Mouse (Mus musculus) MEL (cell line): Measurements from ENCODE around the gene Fam114a1. TPM values are rescaled to one million over a fixed set of nuclear protein-coding genes. Genes with fewer than 3 reads are reported as not detected.

Source experiments
- DNase-seq: peaks from one replicate; pipeline ENCODE4 v3.0.0; 2011; ENCODE audit warnings: low read depth, low spot score
- H3K27ac ChIP-seq: 2 replicates; pipeline ENCODE4 v1.5.1; 2012; ENCODE audit warnings: low read depth, mild to moderate bottlenecking, control low read depth, low read length, moderate library complexity; ENCODE audit not compliant: control insufficient read depth
- H3K27me3 ChIP-seq, 2 experiments: fragments of 150-350 bp in 1 of 2; sonication (generic) in 1 of 2; 2 replicates each; pipeline ENCODE4 v1.6.1; 2012; ENCODE audit warnings: low read length in 2 of 2, mild to moderate bottlenecking in 2 of 2, improper control_type of control experiment in 1 of 2, moderate library complexity in 1 of 2; ENCODE audit not compliant: insufficient read depth in 2 of 2, control insufficient read depth in 1 of 2
- H3K36me3 ChIP-seq, 2 experiments: 2 replicates each; pipeline ENCODE4 v1.6.1; 2012 to 2014; ENCODE audit warnings: low read length in 2 of 2, improper control_type of control experiment in 1 of 2, inconsistent platforms in 1 of 2, mild to moderate bottlenecking in 1 of 2; ENCODE audit not compliant: insufficient read depth in 2 of 2, control insufficient read depth in 1 of 2
- H3K4me1 ChIP-seq, 2 experiments: fragments of 150-350 bp in 1 of 2; sonication (generic) in 1 of 2; 2 replicates each; pipeline ENCODE4 v1.6.1; 2012; ENCODE audit warnings: low read length in 2 of 2, improper control_type of control experiment in 1 of 2, mild to moderate bottlenecking in 1 of 2; ENCODE audit not compliant: insufficient read depth in 2 of 2, control insufficient read depth in 1 of 2
- H3K4me3 ChIP-seq, 2 experiments: fragments of 150-350 bp in 1 of 2; sonication (generic) in 1 of 2; 2 replicates each; pipeline ENCODE4 v1.5.1; 2012; ENCODE audit warnings: low read depth in 2 of 2, low read length in 2 of 2, mild to moderate bottlenecking in 2 of 2, moderate library complexity in 2 of 2, control low read depth in 1 of 2, improper control_type of control experiment in 1 of 2; ENCODE audit not compliant: control insufficient read depth in 1 of 2, insufficient read depth in 1 of 2
- H3K79me2 ChIP-seq: 2 replicates; pipeline ENCODE4 v1.6.1; 2012; ENCODE audit warnings: mild to moderate bottlenecking, low read length, moderate library complexity; ENCODE audit not compliant: control insufficient read depth, poor library complexity, insufficient read depth
- H3K9ac ChIP-seq: 2 replicates; pipeline ENCODE4 v1.6.1; 2012; ENCODE audit warnings: low read depth, mild to moderate bottlenecking, control low read depth, low read length, moderate library complexity; ENCODE audit not compliant: control insufficient read depth, poor library complexity, severe bottlenecking
- H3K9me3 ChIP-seq: fragments of 150-350 bp; sonication (generic); replicated peaks from 2 replicates; pipeline ENCODE4 v1.6.1; 2012; ENCODE audit warnings: mild to moderate bottlenecking, low read length, improper control_type of control experiment, moderate library complexity; ENCODE audit not compliant: insufficient read depth
- BHLHE40 ChIP-seq: IDR thresholded peaks from 2 replicates; pipeline ENCODE4 v1.6.1; 2012; ENCODE audit warnings: low read depth, mild to moderate bottlenecking, inconsistent platforms, low read length, improper control_type of control experiment, borderline replicate concordance
- EP300 ChIP-seq, 2 experiments: IDR thresholded peaks; 2 replicates each; pipeline ENCODE4 v1.6.1; 2011; ENCODE audit warnings: improper control_type of control experiment in 2 of 2, low read length in 2 of 2, low read depth in 1 of 2, mild to moderate bottlenecking in 1 of 2
- GATA1 ChIP-seq: IDR thresholded peaks from 2 replicates; pipeline ENCODE4 v1.6.1; 2011; ENCODE audit warnings: low read depth, low read length, improper control_type of control experiment
- KAT2A ChIP-seq: conservative IDR thresholded peaks from 2 replicates; pipeline ENCODE4 v1.6.1; 2012; ENCODE audit warnings: low read depth, low read length, improper control_type of control experiment, inconsistent platforms
- MYB ChIP-seq: IDR thresholded peaks from 2 replicates; pipeline ENCODE4 v1.6.1; 2011; ENCODE audit warnings: mild to moderate bottlenecking, low read depth, low read length, improper control_type of control experiment
- NRF1 ChIP-seq: IDR thresholded peaks from 2 replicates; pipeline ENCODE4 v1.6.1; 2014; ENCODE audit warnings: low read depth, mild to moderate bottlenecking, inconsistent platforms, low read length, improper control_type of control experiment, moderate library complexity; ENCODE audit not compliant: poor library complexity, insufficient read depth, severe bottlenecking
- POLR2AphosphoS5 ChIP-seq: IDR thresholded peaks from 2 replicates; pipeline ENCODE4 v1.6.1; 2012; ENCODE audit warnings: low read depth, borderline replicate concordance, mild to moderate bottlenecking, inconsistent platforms, low read length, moderate library complexity, mixed read lengths
- RCOR1 ChIP-seq: IDR thresholded peaks from 2 replicates; pipeline ENCODE4 v1.6.1; 2012; ENCODE audit warnings: low read depth, mild to moderate bottlenecking, inconsistent platforms, low read length, improper control_type of control experiment
- SMC3 ChIP-seq: IDR thresholded peaks from 2 replicates; pipeline ENCODE4 v1.6.1; 2011; ENCODE audit warnings: low read depth, low read length, improper control_type of control experiment
- USF1 ChIP-seq: IDR thresholded peaks from 2 replicates; pipeline ENCODE4 v1.6.1; 2014; ENCODE audit warnings: low read depth, mild to moderate bottlenecking, inconsistent platforms, low read length, improper control_type of control experiment, moderate library complexity
- polyA plus RNA-seq, 2 experiments: library from polyadenylated mRNA; stranded (reverse) in 1 of 2; unstranded in 1 of 2; fragments of >175 nt in 1 of 2; fragments of >200 nt in 1 of 2; gene quantifications; 2 replicates each; pipeline versions ENCODE4 v1.2.1 to v1.2.4; 2012; ENCODE audit warnings: low replicate concordance in 2 of 2, low read depth in 1 of 2; ENCODE audit not compliant: insufficient read length in 2 of 2, insufficient read depth in 1 of 2, missing spikeins in 1 of 2
- total RNA-seq: library from RNA; depleted of rRNA; stranded (reverse); fragments of 300-350 nt; gene quantifications from 2 replicates; pipeline ENCODE4 v1.2.3, GENCODE M21; 2012

Fam114a1 gene
- total and polyA plus RNA-seq, 3 experiments = 0.08 TPM; not detected in 2

DNA sequence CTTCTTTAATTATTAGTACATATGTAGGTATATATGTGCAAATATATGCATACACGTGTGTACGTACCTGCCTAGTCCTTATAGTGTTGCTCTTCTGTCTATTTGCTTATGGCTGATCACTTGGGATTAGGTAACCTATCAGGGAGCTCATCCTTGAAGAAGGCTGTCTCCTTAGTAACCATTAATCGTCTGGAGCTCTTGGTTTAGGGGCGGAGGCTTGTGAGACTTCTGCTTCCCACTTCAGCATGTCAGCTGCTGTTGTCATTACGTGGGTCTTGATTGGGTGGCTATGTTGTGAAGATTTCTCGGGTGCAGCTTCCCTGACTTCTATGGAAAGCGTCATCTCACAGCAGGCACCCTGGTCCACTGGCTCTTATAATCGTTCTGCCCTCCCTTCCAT lies 7.3 kb downstream of the Fam114a1 start:
- H3K9ac ChIP-seq = no peak overlapping the region
- TF ChIP-seq KAT2A = no peak
- TF ChIP-seq, all 39 proteins: peak for 0
- no peaks in the 10 kb centered on the region for H3K79me2 ChIP-seq
- H3K27me3 ChIP-seq = peaks cover 2 to 3% of the 10 kb centered on the region in 2 experiments; a peak in 3 of 4 replicates
- no peaks in the 10 kb centered on the region for H3K36me3 ChIP-seq
- no peak overlapping the region for H3K4me3 ChIP-seq
- no peak overlapping the region for H3K27ac ChIP-seq
- H3K9me3 ChIP-seq = no peaks in the 10 kb centered on the region
- no peak for DNase-seq
- H3K4me1 ChIP-seq = no peaks in the 10 kb centered on the region

DNA sequence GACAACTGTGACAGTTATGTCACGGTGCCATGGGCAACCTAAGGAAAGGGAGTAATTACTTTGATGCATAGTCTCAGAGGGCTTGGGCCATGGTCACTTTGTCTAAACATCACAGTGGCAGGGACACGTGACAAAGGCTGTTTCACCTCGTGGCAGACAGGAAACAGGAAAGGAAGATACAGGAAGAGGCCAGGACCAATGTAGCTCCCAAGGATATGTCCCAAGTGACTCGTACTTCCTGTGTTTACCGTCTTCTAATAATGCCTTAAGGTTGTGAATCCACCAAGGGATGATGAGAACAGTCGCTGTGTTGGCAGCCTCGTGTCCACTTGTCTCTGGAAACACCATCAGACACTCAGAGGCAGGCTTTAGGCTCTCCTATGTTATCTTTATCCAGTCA lies 16.1 kb downstream of the Fam114a1 start:
- Histone ChIP-seq H3K27ac (no peak overlapping the region), H3K4me3 (no peak overlapping the region), H3K27me3 (no peaks in the 10 kb centered on the region; a peak in 2 of 4 replicates), H3K9me3 (no peaks in the 10 kb centered on the region), H3K4me1 (no peaks in the 10 kb centered on the region), H3K79me2 (no peaks in the 10 kb centered on the region), H3K36me3 (no peaks in the 10 kb centered on the region), H3K9ac (no peak overlapping the region)
- DNase-seq = no peak
- TF ChIP-seq SMC3 = no peak
- peak; percentile 24; the same call in 1 of the 2 replicates for TF ChIP-seq USF1
- TF ChIP-seq KAT2A = no peak

DNA sequence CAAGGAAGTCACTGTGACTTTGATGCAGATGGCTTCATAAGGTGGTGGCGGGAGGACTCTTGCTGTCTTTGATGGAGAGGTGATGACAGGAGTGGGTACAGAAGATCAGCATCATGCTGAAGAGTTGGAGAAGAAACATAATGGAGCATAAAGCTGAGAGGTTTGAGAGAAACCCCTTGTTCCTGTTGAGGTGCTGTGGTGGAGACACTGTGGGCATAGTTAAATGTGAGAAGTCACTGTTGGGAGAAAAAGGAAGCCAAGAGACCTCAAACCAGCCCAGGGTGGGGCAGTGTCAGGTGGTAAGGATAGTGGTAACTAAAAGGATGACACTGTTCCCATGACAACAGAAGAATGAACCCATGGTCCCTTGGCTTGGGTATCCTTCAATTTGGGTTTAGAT lies 20.1 kb downstream of the Fam114a1 start:
- Histone ChIP-seq H3K9me3 (no peaks in the 10 kb centered on the region), H3K27me3 (peaks cover 0 to 1% of the 10 kb centered on the region in 2 experiments; a peak in 3 of 4 replicates), H3K27ac (no peak overlapping the region), H3K4me3 (no peak overlapping the region), H3K36me3 (no peaks in the 10 kb centered on the region), H3K9ac (no peak overlapping the region), H3K79me2 (no peaks in the 10 kb centered on the region)
- TF ChIP-seq MYB = no peak
- no peak for TF ChIP-seq EP300 (IDR thresholded peaks at IDR 0.05; ENCODE audit: low read depth in 1 of 2, low read length in 2 of 2)
- no peak for TF ChIP-seq GATA1
- no peak for TF ChIP-seq BHLHE40
- no peak for TF ChIP-seq NRF1
- no peak for TF ChIP-seq RCOR1
- no peak for TF ChIP-seq POLR2AphosphoS5
- TF ChIP-seq, all 39 proteins: peak for 0
- DNase-seq = no peak
- no peaks in the 10 kb centered on the region for H3K4me1 ChIP-seq
